14 mouse cellular contexts compared by ENCODE assay signal in genomic region chr12:76430879-76431406, GRCm38 (mm10). TPM values are rescaled to one million over a fixed set of nuclear protein-coding genes. Genes with fewer than 3 reads are reported as not detected.
DNase-seq lines count a peak whose midpoint lies in the region; ATAC-seq and TF ChIP-seq lines count a peak whose summit lies in the region.
"Had no signal": no experiment of that assay in that cellular context is flagged by ENCODE, and none has a peak within 500 bp of the region (broad histone marks: within the 10 kb centered on the region; RNA-seq: fewer than 3 reads in every experiment).

No protein-coding gene starts in this region.

- DNase-seq in gastrocnemius, adult 2 months: peak; percentile 59
- no peak for DNase-seq in gastrocnemius, postnatal 4 days (ENCODE audit: low spot score in 2 of 2)
- DNase-seq in left cerebral cortex, postnatal 14 days (ENCODE audit: low spot score in 2 of 2): peak; percentile 22 to 24
- no peak for DNase-seq in left cerebral cortex, adult 9 months (ENCODE audit: low spot score in 2 of 2)
- DNase-seq in adipocyte (ENCODE audit: low spot score): peak; percentile 81
- DNase-seq: cerebellum, adult 11-12 months; liver, embryonic 13.5 days; thymus, postnatal 36 days had no signal

- no peak for TF ChIP-seq POLR2A in cortical plate, adult 2 months (IDR thresholded peaks at IDR 0.05; ENCODE audit: extremely low read depth, insufficient read depth, low read length)

- TF ChIP-seq CTCF in gastrocnemius, adult 2 months (IDR thresholded peaks at IDR 0.05): no peak
- TF ChIP-seq CTCF in cortical plate, adult 2 months (IDR thresholded peaks at IDR 0.05; ENCODE audit: extremely low read depth, insufficient read depth, low read length): no peak

- no peaks in the 10 kb centered on the region; the same call in 1 of the 2 replicates for H3K4me1 ChIP-seq in cortical plate, adult 2 months (ENCODE audit: control insufficient read depth, insufficient read depth, low read length)
- peaks cover 6% of the 10 kb centered on the region; the same call in 1 of the 2 replicates for H3K4me1 ChIP-seq in intestine, embryonic 16.5 days (ENCODE audit: control insufficient read depth, insufficient read depth, low read length)

- H3K9ac ChIP-seq in intestine, embryonic 16.5 days (ENCODE audit: low read depth, low read length): no peak overlapping the region
- H3K9ac ChIP-seq: forebrain, embryonic 15.5 days; liver, embryonic 13.5 days; midbrain, embryonic 15.5 days; stomach, embryonic 15.5 days had no signal

- intact Hi-C loops in gastrocnemius, adult 2 months (cut with DNase I): no loop called here
- intact Hi-C loops in left cerebral cortex, postnatal 14 days (cut with DNase I): no loop called here

- 49% methylated on average over 5 of the region's 5 CpGs for WGBS in intestine, embryonic 16.5 days

- no peak overlapping the region for H3K4me2 ChIP-seq in intestine, embryonic 16.5 days (ENCODE audit: low read depth, low read length)
- H3K4me2 ChIP-seq: forebrain, embryonic 15.5 days; liver, embryonic 13.5 days; midbrain, embryonic 15.5 days; stomach, embryonic 15.5 days had no signal

- no peaks in the 10 kb centered on the region for H3K36me3 ChIP-seq in intestine, embryonic 16.5 days (ENCODE audit: control insufficient read depth, insufficient read depth, low read length)
- H3K36me3 ChIP-seq: forebrain, embryonic 15.5 days; liver, embryonic 13.5 days; midbrain, embryonic 15.5 days; stomach, embryonic 15.5 days had no signal

- H3K4me3 ChIP-seq in gastrocnemius, adult 2 months: peak overlapping the region; percentile 26
- no peak overlapping the region for H3K4me3 ChIP-seq in cortical plate, adult 2 months (ENCODE audit: insufficient read depth, low read length)
- no peak overlapping the region for H3K4me3 ChIP-seq in intestine, embryonic 16.5 days (ENCODE audit: low read length)
- H3K4me3 ChIP-seq: forebrain, embryonic 15.5 days; liver, embryonic 13.5 days; midbrain, embryonic 15.5 days; stomach, embryonic 15.5 days had no signal

- peak overlapping the region; percentile 81 for H3K27ac ChIP-seq in gastrocnemius, adult 2 months
- H3K27ac ChIP-seq in cortical plate, adult 2 months (ENCODE audit: insufficient read depth, low read length): peak overlapping the region; percentile 69; the same call in 1 of the 2 replicates
- no peak overlapping the region for H3K27ac ChIP-seq in intestine, embryonic 16.5 days (ENCODE audit: low read length)
- H3K27ac ChIP-seq: forebrain, embryonic 15.5 days; liver, embryonic 13.5 days; midbrain, embryonic 15.5 days; stomach, embryonic 15.5 days had no signal

- H3K27me3 ChIP-seq in intestine, embryonic 16.5 days (replicated peaks; ENCODE audit: control insufficient read depth, insufficient read depth, low read length): no peaks in the 10 kb centered on the region
- H3K27me3 ChIP-seq: stomach, embryonic 15.5 days had no signal

- H3K9me3 ChIP-seq in intestine, embryonic 16.5 days (ENCODE audit: control insufficient read depth, low read length): no peaks in the 10 kb centered on the region
- H3K9me3 ChIP-seq: forebrain, embryonic 15.5 days; liver, embryonic 13.5 days; midbrain, embryonic 15.5 days; stomach, embryonic 15.5 days had no signal

- ATAC-seq in intestine, embryonic 16.5 days: no peak
- ATAC-seq: activated CD4-positive, CD25-positive, alpha-beta regulatory T cell, adult 4 months; forebrain, embryonic 15.5 days; midbrain, embryonic 15.5 days had no signal

RNA-seq across cellular contexts. Expression of gene Ppp1r36, which starts 13.6 kb away (rescaled TPM):
- not detected for total RNA-seq in gastrocnemius, adult 2 months (2021)
- under 1 TPM in 1 of 2 experiments, not detected in 1; 0.44 TPM for total RNA-seq in gastrocnemius, postnatal 4 days (2021)
- 1 to 10 TPM in 1 of 2 experiments, under 1 TPM in 1; 0.79 to 1.1 TPM for total RNA-seq in left cerebral cortex, postnatal 14 days (2021)
- polyA plus RNA-seq in cortical plate, adult 2 months (2012; rRNA removed): 1.3 and 1.8 TPM in 2 replicates
- 0.99 and 1.5 TPM in 2 replicates for polyA plus RNA-seq in intestine, embryonic 16.5 days (2015; fragmentation: Nextera tagmentation; extraction: Ambion mirVana)
- polyA plus RNA-seq: activated CD4-positive, CD25-positive, alpha-beta regulatory T cell, adult 4 months; liver, embryonic 13.5 days had no signal

RNA-seq across cellular contexts. Expression of gene Hspa2, which starts 27.0 kb away (rescaled TPM):
- total RNA-seq in gastrocnemius, adult 2 months (2021): 1 to 10 TPM; 6.9 to 7.0 TPM
- total RNA-seq in gastrocnemius, postnatal 4 days (2021): 1 to 10 TPM; 6.0 to 6.7 TPM
- 10 to 100 TPM; 62.1 to 68.6 TPM for total RNA-seq in left cerebral cortex, postnatal 14 days (2021)
- 47.8 and 52.5 TPM in 2 replicates for polyA plus RNA-seq in cortical plate, adult 2 months (2012; rRNA removed)
- polyA plus RNA-seq in intestine, embryonic 16.5 days (2015; fragmentation: Nextera tagmentation; extraction: Ambion mirVana): 11.6 and 12.5 TPM in 2 replicates

Comparison
In these comparisons a context has a peak if more than half of its experiments do, and no peak if none do; other contexts are left out.
1. DNase-seq: peak in gastrocnemius, adult 2 months (single experiment), left cerebral cortex, postnatal 14 days (2 of 2) and adipocyte (single experiment); none in gastrocnemius, postnatal 4 days (0 of 2) and left cerebral cortex, adult 9 months (0 of 2).
2. RNA of gene Hspa2, which starts 27.0 kb away (total RNA-seq): 62.1 to 68.6 TPM in left cerebral cortex, postnatal 14 days; 6.9 to 7.0 TPM in gastrocnemius, adult 2 months and 6.0 to 6.7 TPM in gastrocnemius, postnatal 4 days; every median in the first group is over 4 times any median in the second.